Mouse (Mus musculus) retina, adult 2 months (tissue): Measurements from ENCODE around the gene Fscn2.
A peak's percentile ranks its signal among the peaks of the same experiment; 100 is the strongest.

Source experiments
- DNase-seq: peaks from one replicate; pipeline ENCODE4 v3.0.0-alpha.2; 2012; ENCODE audit warnings: low read depth, low spot score

The Fscn2 gene

GRCm38 (mm10) chr11:120361295-120361694, at the start of gene Fscn2:
Gene Fscn2 (plus strand): TSS chr11:120361534.
- peak; percentile 69 for DNase-seq

GRCm38 (mm10) chr11:120311561-120311960, 49.8 kb upstream of the Fscn2 start:
- DNase-seq = no peak

GRCm38 (mm10) chr11:120312069-120312468, 49.3 kb upstream of the Fscn2 start:
- DNase-seq = no peak

GRCm38 (mm10) chr11:120313906-120314685, 47.2 kb upstream of the Fscn2 start:
- DNase-seq = no peak

GRCm38 (mm10) chr11:120314721-120315415, 46.5 kb upstream of the Fscn2 start:
- DNase-seq = no peak

- DNase-seq = no peak
These were observed 45.9 kb upstream of the Fscn2 start for GRCm38 (mm10) chr11:120315416-120315761.

- DNase-seq = peak; percentile 91
These were observed 45.3 kb upstream of the Fscn2 start for GRCm38 (mm10) chr11:120315832-120316689.

- no peak for DNase-seq
These were observed 44.6 kb upstream of the Fscn2 start for GRCm38 (mm10) chr11:120316690-120317254.

GRCm38 (mm10) chr11:120317456-120317855, 43.9 kb upstream of the Fscn2 start:
- no peak for DNase-seq

- DNase-seq = no peak
These were observed 42.0 kb upstream of the Fscn2 start for GRCm38 (mm10) chr11:120319310-120319709.

- no peak for DNase-seq
These were observed 41.2 kb upstream of the Fscn2 start for GRCm38 (mm10) chr11:120320156-120320555.

GRCm38 (mm10) chr11:120335431-120336021, 25.8 kb upstream of the Fscn2 start:
- DNase-seq = no peak

GRCm38 (mm10) chr11:120337447-120337846, 23.9 kb upstream of the Fscn2 start:
- DNase-seq = no peak

GRCm38 (mm10) chr11:120338786-120339185, 22.5 kb upstream of the Fscn2 start:
- no peak for DNase-seq

- no peak for DNase-seq
These were observed 21.3 kb upstream of the Fscn2 start for GRCm38 (mm10) chr11:120339978-120340513.

GRCm38 (mm10) chr11:120341661-120342060, 19.7 kb upstream of the Fscn2 start:
- DNase-seq = no peak

GRCm38 (mm10) chr11:120342656-120343160, 18.6 kb upstream of the Fscn2 start:
- no peak for DNase-seq

GRCm38 (mm10) chr11:120343519-120344309, 17.6 kb upstream of the Fscn2 start:
- no peak for DNase-seq

- no peak for DNase-seq
These were observed 16.9 kb upstream of the Fscn2 start for GRCm38 (mm10) chr11:120344310-120344920.
